Mouse (Mus musculus): Measurements from ENCODE around the gene Mup9.
"Not testable (repeated sequence)": the region's sequence is repeated elsewhere in the genome, so short reads cannot be mapped to it uniquely, and the experiment has no call there.

Mup9 gene

DNA sequence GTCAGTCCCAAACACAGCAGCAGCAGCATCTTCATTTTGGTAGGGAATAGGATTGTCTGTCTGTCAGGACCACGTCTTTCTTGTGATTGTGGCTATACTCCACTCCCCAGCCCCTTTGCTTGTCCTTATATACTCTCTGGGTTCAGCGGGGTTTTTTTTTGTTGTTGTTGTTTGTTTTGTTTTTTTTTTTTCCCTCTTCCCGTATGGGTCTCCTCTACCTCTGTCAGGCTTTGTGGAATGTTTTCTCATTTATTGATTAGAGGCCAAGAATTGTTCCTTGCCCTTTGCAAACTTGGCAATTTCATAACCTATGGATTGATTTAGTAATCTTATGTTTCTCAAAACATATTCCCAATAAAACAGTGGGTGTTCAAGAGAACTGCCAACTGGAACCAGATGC, at the start of gene Mup9:
Gene Mup9 (minus strand): TSS at position 101 of the 400 bp plus-strand sequence.
- DNase-seq: not testable (repeated sequence)
